Mouse (Mus musculus): ENCODE measurements at regions not wholly inside any gene's neighbourhood (a gene's known extent, or its start where the extent isn't known, plus 50 kb on each side); places are given as distances from the start of the nearest gene placed in this dataset.

DNA sequence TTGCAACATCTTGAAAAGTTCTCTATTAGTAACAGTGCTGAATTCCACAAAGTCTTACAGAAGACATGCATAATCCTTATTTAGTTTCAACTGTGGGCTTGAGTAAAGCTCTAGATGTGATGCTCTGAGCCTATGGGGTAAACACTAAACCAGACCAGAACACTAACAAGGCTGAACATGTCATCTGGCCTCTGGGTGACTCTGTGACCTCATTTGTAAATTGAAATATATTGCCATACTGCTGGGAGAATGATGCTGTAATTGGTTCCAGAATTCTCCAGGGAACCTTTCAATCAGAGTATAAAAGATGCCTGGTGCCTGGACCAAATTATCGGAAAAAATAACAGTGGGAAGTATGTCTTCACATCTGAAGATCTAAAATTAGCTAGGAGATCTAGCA is 309.9 kb upstream of the Megf9 start:
- DNase-seq (ENCODE audit: low spot score): no peak

DNA sequence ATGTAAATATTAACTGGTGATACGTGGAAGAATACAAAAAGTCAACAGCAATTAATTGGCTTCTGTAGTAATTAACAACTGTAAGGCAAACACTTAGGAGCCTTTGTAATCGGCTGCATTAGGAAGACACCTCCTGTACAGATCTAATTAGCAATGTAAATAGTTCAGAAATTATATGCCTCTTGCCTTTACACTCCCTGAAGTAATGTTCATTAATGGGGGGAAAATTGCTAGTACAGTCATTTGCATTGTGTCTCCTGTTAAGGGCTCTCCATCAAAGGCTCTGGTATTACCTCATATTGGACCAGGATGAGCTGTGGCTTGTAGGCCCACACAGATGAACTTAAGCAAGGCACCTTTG is 276.1 kb upstream of the Megf9 start:
- DNase-seq (ENCODE audit: low spot score): no peak

DNA sequence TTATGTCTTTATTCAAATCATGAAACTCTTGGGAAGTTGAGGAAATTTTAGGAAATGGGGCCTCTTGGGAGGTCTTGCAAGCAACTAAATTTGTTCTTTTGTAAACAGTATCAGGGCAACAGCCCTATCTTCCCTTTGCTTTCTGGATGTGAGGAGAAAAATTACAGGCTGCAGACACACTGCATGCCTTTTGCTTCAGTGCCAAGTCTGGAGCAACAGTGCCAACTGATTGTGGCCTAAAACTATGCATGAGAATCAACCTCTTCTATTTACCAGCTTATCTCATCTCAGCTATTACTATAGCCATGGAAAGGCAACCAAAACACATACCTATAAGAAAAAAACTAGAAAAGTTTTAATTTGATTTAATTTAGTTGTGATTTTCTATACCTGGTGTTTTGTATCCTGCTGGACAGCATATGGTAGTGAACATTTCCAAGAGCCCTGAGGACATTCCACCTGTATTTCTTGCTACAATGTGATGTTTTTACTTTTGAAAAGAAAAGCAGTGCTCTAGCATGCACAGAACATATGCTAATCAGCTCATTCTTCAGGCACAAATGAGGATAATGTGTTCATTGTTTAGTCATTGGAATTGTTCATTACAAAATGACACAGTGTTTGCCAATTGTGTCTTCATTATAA is 275.6 kb upstream of the Megf9 start:
- no peak for DNase-seq (ENCODE audit: low spot score)

DNA sequence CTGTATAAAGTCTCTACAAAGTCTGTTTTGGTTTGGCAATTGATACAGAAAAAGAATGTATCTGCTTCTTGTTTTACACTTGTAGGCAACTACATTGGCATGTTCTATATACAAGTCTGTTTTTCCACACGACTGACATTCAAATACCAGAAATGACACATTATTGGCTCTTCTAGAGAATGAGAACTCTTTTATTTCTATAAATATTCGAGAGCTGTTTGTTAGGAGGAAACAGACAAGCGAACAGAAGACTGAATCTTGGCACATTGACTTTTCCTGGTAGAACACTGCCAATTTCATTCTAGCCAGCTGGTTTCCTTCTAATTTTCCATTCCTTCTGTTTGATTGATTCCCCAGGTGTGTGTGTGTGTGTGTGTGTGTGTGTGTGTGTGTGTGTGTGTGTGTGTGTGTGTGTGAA is 270.1 kb upstream of the Megf9 start:
- DNase-seq (ENCODE audit: low spot score): no peak

DNA sequence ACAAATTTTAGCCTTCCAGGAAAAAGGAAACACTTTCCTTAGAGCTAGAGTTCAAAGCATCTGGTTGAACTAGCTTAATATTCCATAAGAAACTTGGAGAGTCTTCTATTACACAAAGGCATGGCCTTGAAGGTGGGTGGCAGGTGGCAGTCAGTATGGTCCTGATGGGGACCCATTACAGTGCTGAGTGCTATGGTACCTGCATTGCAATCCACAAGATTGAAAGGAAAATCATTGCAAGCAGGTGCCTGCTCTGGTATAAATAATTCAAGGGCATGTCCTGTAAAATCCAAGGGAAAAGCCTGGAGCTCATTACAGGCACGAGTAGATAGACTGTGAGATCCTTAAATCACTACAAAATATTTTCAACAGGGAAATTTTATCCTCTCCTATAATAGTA is 263.7 kb upstream of the Megf9 start:
- no peak for DNase-seq (ENCODE audit: low spot score)

DNA sequence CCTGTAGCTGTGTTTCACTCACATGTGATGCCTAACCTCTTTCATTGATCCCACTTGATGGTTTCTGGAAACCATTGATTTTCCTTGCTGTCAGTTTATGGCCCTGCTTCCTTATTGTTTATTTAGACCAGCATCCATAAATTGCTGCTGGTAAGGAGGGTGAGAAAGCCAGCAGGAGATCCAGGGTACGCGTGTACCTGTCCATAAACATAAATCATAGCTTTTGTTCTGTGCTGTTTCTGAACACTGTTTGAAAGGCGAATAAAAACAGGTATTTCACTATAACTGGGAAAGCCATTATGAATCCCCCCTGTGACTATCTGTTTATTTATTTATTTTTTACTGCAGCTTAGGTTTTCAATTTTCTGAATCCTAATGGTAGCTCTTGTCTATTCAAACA is 263.1 kb upstream of the Megf9 start:
- no peak for DNase-seq (ENCODE audit: low spot score)

DNA sequence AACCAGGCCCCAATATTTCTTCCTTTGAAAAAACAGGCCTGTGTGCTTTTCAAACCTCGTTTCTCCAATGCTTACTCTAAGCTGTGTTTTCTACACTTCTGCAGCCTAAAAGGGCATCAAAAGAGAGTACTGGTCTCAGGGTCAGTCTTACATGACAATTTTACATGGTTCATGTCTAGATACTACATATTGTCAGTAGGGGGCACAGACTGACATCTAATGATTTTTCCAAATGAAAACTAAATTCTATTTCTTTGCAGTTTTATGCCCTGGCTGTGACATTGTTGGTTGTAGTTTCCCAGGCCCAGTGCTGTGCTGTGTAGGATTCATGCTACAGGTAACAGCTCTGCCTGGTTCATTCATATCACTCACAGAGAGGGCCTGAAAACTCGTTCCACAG is 248.7 kb upstream of the Megf9 start:
- no peak for DNase-seq (ENCODE audit: low spot score)

DNA sequence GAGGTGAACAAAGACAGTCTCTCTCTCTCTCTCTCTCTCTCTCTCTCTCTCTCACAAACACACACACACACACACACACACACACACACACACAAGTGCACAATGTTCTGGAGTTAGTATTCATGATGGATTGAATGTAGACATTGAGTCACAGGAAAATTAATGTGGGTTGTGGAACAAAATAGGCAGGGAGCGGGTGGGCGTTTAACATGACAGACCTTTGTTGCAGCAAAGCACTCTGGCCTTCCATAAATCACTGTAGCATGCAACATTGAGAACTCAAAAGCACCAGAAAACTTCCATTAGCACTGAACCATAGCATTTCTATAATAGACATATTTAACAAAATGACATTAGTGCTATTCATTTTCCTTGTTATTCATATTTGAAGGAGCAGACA is 246.8 kb upstream of the Megf9 start:
- no peak for DNase-seq (ENCODE audit: low spot score)

DNA sequence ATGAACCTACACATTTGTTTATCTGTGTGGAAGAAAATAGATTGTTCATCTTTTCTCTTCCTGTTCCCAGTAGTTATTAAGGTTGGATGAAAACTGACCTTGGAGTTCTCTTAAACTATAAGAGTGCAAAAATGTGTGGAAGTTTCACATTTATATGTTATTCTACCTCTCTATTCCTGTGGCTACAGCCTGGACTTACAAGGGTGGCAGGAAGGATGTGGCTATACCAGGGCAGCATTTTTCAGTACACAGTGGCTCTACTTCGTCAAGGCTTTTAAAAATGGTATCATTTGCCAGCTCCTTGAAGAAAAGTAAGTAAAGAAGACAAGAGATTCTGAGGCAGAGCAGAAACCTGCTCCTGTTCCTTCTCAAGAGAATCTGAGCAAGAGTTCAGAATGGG is 241.5 kb upstream of the Megf9 start:
- DNase-seq (ENCODE audit: low spot score): no peak

DNA sequence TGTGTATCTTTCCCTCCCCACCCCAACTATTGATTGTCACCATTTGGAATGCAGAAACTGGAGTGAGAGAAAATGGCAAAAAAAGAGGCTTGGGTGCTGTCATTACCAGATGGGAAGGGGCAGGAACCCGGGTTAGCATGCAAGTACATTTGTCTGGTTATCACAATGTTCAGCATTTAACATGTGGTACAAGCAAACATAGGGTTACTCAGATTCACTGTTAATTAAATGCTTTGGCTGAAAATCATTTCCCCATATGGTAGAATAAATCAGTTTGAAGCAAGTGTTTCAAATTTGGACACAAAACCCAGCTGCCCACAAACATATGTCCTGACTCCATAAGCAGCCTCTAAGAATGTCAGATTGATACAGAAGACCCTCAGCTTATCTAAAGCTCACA is 208.6 kb upstream of the Megf9 start:
- DNase-seq (ENCODE audit: low spot score): no peak

DNA sequence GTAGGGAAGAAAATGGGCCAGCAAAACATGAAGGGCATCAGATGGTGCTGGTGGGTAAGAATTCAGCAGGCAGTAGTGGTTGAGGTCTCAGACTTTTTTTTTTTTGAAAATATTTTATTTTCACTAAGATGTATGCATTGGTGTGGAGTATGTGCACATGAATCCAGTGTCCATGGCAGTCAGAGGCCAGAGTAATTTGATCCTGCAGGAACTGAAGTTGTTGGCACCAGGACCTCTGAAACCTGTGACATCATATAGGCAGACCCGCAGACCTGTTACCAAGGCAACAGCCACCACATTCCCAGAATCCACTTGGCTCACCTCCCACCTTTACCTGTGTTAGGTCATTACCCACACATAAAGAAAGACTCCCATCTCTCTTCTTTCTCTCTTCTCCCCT is 207.2 kb upstream of the Megf9 start:
- DNase-seq (ENCODE audit: low spot score): no peak

DNA sequence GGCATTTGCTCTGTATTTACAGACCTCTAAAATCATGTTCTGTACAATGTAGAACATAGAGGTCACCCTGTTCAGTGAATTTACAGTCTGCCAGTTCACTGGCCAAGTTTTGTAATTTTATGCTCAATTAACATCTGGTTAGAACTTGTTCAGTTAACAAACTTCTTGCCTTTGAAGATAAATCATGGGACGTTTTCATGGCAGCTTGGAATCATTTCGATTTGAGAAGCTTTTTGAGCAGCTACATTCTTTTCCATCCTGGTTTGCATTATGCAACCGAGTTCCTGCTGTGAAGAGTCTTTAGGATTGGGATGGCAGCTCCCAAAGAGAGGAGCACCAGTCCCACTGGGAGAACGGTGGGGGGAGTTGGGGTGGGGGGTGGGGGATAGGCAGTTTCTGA is 206.3 kb upstream of the Megf9 start:
- no peak for DNase-seq (ENCODE audit: low spot score)

DNA sequence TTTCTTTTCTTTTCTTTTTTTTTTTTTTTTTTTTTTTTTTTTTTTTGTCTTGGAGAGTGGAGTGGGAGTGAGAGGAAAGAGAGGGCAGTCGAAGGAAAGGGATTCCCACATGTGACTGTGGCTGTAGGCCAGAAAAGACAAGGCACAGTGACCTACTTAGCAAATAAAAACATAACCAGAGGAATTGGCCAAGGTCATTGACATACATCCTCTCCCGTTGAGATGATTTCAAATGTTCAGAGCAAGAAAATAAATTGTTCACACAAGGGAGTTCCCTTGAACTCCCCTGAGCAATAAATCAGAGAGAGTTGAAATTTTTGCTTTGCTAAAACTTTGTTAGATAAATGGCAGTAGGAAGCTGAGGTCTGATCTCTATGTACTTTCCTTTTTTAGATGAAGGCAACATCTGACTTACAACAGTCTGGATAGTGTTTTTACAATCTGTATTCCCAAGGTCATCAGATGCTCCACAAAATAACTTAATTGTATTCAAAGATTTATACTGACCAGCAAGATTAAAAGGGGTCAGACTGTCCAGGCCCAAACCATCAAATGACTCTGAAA is 174.4 kb upstream of the Megf9 start:
- DNase-seq (ENCODE audit: low spot score): no peak

DNA sequence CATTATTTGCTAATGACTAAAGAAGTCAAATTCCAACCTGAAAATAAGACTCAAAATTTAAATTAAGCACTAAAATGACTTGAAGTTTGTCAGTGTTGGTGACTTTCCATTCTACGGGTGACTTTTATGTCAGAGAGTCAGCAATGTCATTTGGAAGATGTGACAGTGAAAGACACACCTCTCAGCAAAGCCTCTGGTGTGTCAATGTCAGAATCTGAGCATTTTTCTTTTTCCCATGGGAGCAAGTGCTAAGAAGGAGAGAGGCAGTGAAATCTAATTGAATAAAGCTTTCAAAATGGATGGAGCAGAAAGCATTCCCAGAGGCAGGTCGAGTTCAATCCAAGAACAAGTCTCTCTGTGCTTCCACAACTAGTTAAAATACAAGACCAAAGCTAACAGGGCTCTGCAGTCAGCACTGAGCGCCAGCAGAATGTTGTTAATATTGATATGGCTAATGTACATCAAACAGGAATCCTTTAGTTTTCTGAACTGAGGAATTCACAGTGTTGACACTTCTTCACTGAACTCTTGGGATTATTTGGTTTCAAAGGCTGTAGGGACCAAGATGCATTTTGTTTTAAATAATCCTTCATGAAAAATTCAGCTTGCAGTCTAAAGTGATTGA is 170.4 kb upstream of the Megf9 start:
- DNase-seq (ENCODE audit: low spot score): no peak

DNA sequence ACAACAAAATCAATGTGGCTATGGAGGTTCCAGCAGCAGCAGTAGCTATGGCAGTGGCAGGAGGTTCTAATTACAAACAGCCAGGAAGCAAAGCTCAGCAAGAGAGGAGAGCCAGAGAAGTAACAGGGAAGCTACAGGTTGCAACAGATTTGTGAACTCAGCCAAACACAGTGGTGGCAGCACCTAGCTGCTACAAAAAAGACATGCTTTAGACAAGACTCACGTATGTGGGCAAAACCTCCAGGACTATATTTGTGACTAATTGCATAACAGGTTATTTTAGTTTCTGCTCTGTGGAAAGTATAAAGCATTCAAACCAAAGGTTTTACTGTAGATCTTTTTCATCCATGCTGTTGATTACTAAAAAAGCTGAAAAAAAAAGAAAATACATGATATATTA is 166.1 kb upstream of the Megf9 start:
- DNase-seq (ENCODE audit: low spot score): no peak

DNA sequence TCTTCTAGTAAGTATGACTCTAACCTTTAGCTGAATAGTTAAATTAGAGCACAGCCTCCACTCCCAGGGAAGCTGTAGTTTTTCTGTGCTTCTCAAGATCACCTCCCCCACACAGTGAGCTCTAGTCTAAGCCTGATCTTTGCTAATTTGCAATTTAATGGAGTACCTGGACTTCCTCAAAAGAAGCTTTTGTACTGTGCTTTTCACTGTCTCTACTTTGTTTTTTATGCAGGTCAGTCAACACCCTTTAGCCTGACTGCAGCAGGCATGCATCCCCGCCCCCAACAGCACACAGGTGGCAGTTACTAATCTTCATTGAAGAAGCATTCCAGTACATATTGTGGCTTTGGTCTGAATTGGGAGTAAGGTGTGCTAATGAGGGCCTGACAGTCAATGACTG is 129.4 kb upstream of the Megf9 start:
- no peak for DNase-seq (ENCODE audit: low spot score)

DNA sequence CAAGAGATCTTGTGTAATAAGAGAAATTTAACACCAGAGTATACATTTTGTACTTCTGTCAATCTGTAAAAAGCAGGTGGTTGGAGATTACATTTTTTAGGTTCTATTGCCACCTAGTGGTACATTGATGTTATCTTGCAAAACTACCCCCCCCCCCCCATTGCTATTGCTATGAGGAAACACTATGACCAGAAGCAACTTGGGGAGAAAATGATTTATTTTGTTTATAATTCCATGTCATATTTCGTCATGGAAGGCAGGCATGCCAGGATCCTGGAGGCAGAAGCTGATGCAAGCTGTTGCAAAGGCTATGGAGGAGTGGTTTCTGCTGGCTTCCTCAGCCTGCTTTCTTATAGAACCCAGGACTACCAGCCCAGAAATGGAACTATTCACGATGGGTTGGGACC is 86.6 kb upstream of the Megf9 start:
- peak; percentile 8 for DNase-seq (ENCODE audit: low spot score)

DNA sequence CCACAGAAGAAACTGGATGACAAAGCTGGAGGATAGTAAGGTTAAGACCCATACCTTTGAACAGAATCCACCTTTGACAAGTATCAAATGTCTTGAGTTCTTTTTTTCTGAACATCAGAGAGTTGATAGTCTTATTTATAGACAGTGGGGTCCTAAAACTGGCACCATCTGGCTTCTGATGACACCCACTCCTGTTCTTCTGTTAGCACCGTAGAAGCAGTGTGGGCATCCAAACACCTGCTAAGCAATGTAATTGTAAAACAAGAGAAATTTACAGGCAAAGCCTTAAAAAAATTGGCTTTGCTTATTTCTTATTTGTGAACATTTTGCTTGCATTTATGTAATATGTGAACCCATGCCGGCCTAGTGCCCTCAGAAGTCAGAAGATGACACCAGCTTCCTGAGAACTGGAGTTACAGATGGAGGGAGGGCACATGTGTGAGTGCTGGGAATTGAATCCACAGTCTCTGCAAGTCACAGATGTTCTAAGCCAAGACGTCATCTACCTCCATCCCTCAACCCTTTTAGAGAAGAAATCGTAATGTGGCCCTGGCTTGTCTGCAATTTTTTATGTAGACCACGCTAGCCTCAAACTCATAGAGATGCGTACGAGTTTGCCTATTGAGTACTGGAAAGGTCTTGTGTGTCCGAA is 85.0 kb upstream of the Megf9 start:
- DNase-seq (ENCODE audit: low spot score): no peak

DNA sequence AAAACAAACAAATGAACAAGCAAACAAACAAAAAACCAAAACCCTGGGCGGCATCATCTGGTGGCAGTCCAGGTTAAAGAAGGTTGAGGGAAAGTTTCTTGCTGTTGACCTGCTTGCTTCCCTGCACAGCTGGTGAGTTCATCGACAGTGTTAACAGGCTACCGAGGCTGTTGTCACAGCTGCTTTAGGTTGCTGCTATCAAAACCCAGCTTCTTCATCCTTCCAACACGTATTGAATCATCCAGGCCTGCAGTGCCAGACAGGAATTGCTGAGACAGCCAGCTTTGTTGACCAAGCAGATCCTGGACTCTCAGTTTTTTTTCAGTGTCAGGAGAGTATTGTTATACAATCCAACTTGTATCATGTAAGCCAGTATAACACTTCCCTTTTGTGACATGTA is 81.0 kb upstream of the Megf9 start:
- no peak for DNase-seq (ENCODE audit: low spot score)

DNA sequence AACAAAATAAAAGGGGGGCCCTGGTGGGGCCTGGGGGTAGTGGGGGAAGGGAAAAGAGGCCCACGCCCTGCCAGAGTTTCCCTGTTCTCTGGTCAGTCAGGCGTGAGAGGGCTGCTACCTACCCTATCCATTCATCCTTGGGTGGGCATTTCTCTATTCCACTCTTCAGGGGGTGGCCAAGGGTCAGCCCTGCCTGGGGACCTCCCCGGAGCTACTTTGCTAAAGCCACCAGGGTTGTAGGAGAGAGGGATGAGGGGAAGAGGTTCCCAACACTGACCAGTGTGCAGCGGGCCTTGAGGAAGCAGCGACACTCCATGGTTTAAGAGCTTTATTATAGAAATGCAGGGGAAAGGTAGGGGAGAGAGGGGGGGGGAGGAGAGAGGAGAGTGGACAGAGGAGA is 79.6 kb upstream of the Megf9 start:
- DNase-seq (ENCODE audit: low spot score): no peak

DNA sequence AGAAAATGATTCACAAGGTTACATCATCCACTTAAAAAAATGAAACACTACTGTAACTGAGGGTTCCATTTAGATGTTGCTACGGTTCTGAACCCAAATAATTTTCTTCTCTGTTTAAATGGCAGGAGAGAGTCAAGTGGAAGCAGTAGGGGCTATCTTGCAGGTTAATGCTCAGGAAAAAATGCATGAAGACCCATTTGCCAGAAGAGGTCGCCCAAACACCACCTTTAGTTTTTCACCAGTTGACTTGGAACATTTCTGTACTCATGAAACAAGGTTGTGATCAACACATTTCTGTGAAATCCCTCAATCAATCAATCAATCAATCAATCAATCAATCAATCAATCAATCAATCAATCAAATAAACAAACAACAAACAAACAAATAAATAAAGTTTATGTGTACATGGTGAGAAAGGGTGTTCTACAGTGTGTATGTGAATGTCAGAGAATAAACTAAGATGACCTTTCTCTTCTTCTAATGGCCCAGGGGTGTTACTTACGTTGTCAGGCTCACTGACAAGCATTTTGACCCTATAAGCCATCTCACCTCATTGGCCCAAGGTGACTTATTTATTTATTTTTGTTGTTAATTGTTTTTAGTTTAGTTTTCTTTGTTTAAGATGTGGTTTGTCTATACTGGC is 68.5 kb upstream of the Megf9 start:
- peak; percentile 11 for DNase-seq (ENCODE audit: low spot score)

DNA sequence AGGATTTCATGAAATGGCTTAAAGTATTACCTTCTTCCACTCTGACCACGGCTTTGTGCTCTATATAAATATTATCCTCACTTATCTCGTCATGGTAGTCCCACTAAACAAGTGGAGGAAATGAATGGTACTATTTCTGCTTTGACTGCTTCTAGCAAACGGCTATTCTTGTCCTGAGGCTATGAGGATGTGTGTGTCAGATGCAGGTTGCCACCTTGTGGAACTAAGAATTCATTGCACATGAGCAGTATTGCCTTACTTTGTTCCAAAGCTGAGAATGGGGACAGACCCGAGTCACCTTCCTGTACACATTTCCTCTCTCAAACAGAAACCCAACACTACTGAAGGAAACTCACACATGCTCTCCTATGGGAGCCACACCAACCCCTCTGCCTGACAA is 66.5 kb upstream of the Megf9 start:
- peak; percentile 21 for DNase-seq (ENCODE audit: low spot score)

Measured in thymus, postnatal 0 days (tissue).